ENCODE assay signal across 8 mouse cellular contexts in the genomic region with DNA sequence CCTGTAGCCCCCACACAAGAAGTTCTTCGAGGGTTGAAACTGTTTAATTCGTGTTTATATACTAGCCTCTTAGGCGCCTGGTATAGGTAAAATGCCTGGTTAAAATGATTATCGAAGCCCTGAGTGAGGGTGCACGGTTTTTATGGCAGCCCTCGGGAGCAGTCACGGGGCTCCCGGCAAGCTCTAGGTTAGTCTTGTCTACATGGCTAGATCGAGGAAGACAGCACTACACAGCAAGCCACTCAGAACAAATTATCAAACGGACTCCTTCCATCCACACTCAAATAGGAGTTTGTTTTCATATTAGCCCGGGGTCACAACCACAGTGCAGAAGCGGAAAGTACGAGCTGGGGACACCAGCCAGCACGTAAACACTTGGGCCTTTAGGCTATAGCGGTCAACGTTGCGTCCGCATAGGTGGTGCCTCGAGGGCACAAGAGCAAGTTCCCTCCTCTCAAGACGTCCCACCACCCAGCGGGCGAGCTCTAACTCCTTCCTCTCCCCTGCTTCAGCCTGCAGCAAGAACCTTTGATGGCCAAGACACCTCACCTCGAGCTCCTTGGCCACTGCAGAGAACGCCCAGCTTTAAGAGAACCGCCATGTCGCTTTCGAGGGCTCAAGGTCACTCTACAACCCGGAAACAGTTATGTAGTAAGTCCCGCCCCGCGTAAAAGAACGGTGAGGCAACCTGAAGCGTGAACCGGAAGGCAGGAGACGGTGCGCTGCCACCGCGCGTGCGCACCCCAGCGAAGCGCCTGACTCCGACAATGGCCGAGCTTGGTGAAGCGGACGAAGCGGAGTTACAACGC. TPM values are rescaled to one million over a fixed set of nuclear protein-coding genes. Genes with fewer than 3 reads are reported as not detected.
A peak's percentile ranks its signal among the peaks of the same experiment; 100 is the strongest.
DNase-seq lines count a peak whose midpoint lies in the region; ATAC-seq and TF ChIP-seq lines count a peak whose summit lies in the region.

A gene (minus strand): TSS at position 624 of the 809 bp plus-strand sequence.
A gene (plus strand): TSS at position 722 of the 809 bp plus-strand sequence.

- peaks cover 56% of the 10 kb centered on the region for H3K36me3 ChIP-seq in forebrain, embryonic 10.5 days (replicated peaks)
- peaks cover 48% of the 10 kb centered on the region for H3K36me3 ChIP-seq in heart, embryonic 15.5 days
- peaks cover 43% of the 10 kb centered on the region for H3K36me3 ChIP-seq in liver, embryonic 14.5 days (replicated peaks; ENCODE audit: control insufficient read depth, insufficient read depth, low read depth)
- peaks cover 6% of the 10 kb centered on the region for H3K36me3 ChIP-seq in neural tube, embryonic 11.5 days (ENCODE audit: control insufficient read depth, insufficient read depth, low read length)
- peaks cover 15% of the 10 kb centered on the region for H3K36me3 ChIP-seq in stomach, postnatal 0 days (ENCODE audit: control insufficient read depth, insufficient read depth, low read length)

- H3K27me3 ChIP-seq in forebrain, embryonic 10.5 days (ENCODE audit: poor library complexity, severe bottlenecking): no peaks in the 10 kb centered on the region
- no peaks in the 10 kb centered on the region for H3K27me3 ChIP-seq in heart, embryonic 15.5 days
- H3K27me3 ChIP-seq in liver, embryonic 14.5 days (ENCODE audit: control insufficient read depth, insufficient read depth, low read length): no peaks in the 10 kb centered on the region
- H3K27me3 ChIP-seq in neural tube, embryonic 11.5 days (ENCODE audit: control insufficient read depth, insufficient read depth, low read length): no peaks in the 10 kb centered on the region
- no peaks in the 10 kb centered on the region for H3K27me3 ChIP-seq in stomach, postnatal 0 days (ENCODE audit: control insufficient read depth, insufficient read depth, low read length)

- H3K4me2 ChIP-seq in heart, embryonic 15.5 days: peak within 1 kb of the TSS; percentile 85
- H3K4me2 ChIP-seq in liver, embryonic 14.5 days (ENCODE audit: low read depth): peak within 1 kb of the TSS; percentile 87
- peak within 1 kb of the TSS; percentile 87 for H3K4me2 ChIP-seq in neural tube, embryonic 11.5 days (ENCODE audit: low read depth)
- H3K4me2 ChIP-seq in stomach, postnatal 0 days (replicated peaks; ENCODE audit: low read depth): peak within 1 kb of the TSS; percentile 76

- H3K4me1 ChIP-seq in forebrain, embryonic 10.5 days: peaks cover 30% of the 10 kb centered on the region
- H3K4me1 ChIP-seq in heart, embryonic 15.5 days (replicated peaks): peaks cover 25% of the 10 kb centered on the region
- H3K4me1 ChIP-seq in liver, embryonic 14.5 days (replicated peaks; ENCODE audit: control insufficient read depth in 2 of 2, insufficient read depth in 2 of 2, low read length in 1 of 2): peaks cover 24 to 26% of the 10 kb centered on the region in 2 experiments
- H3K4me1 ChIP-seq in neural tube, embryonic 11.5 days (ENCODE audit: control insufficient read depth, insufficient read depth, low read length): peaks cover 16% of the 10 kb centered on the region
- H3K4me1 ChIP-seq in stomach, postnatal 0 days (replicated peaks; ENCODE audit: control insufficient read depth, insufficient read depth): peaks cover 5% of the 10 kb centered on the region

- peak within 1 kb of the TSS; percentile 96 for H3K27ac ChIP-seq in forebrain, embryonic 10.5 days
- H3K27ac ChIP-seq in heart, embryonic 15.5 days: peak within 1 kb of the TSS; percentile 90
- H3K27ac ChIP-seq in liver, embryonic 14.5 days: peak within 1 kb of the TSS; percentile 71
- peak within 1 kb of the TSS; percentile 81 for H3K27ac ChIP-seq in neural tube, embryonic 11.5 days (ENCODE audit: low read depth, low read length)
- peak within 1 kb of the TSS; percentile 91 for H3K27ac ChIP-seq in stomach, postnatal 0 days (replicated peaks)

- WGBS in forebrain, embryonic 10.5 days: under 1% methylated on average over 48 of the region's 48 CpGs
- WGBS in heart, embryonic 15.5 days: under 1% methylated on average over 48 of the region's 48 CpGs
- under 1% methylated on average over 48 of the region's 48 CpGs for WGBS in liver, embryonic 14.5 days (ENCODE audit: insufficient replicate concordance)
- WGBS in neural tube, embryonic 11.5 days: 1% methylated on average over 48 of the region's 48 CpGs
- WGBS in stomach, postnatal 0 days: under 1% methylated on average over 48 of the region's 48 CpGs

- peak within 1 kb of the TSS; percentile 92 for H3K4me3 ChIP-seq in forebrain, embryonic 10.5 days
- peak within 1 kb of the TSS; percentile 86 for H3K4me3 ChIP-seq in heart, embryonic 15.5 days
- H3K4me3 ChIP-seq in liver, embryonic 14.5 days (ENCODE audit: insufficient read depth in 1 of 2, low read depth in 2 of 2, low read length in 2 of 2): peak within 1 kb of the TSS; percentile 84 to 96
- H3K4me3 ChIP-seq in neural tube, embryonic 11.5 days (ENCODE audit: low read depth, low read length): peak within 1 kb of the TSS; percentile 65
- H3K4me3 ChIP-seq in stomach, postnatal 0 days (ENCODE audit: low read depth, low read length): peak within 1 kb of the TSS; percentile 63

- no peak for TF ChIP-seq CTCF in liver, embryonic 14.5 days (IDR thresholded peaks at IDR 0.05; ENCODE audit: low read depth)
- no peak for TF ChIP-seq CTCF in stomach, postnatal 0 days (IDR thresholded peaks at IDR 0.05; ENCODE audit: low read depth)

- peak within 1 kb of the TSS; percentile 84 for H3K9ac ChIP-seq in heart, embryonic 15.5 days
- peak within 1 kb of the TSS; percentile 84 for H3K9ac ChIP-seq in liver, embryonic 14.5 days (replicated peaks)
- peak within 1 kb of the TSS; percentile 87 for H3K9ac ChIP-seq in neural tube, embryonic 11.5 days (ENCODE audit: low read length)
- H3K9ac ChIP-seq in stomach, postnatal 0 days (ENCODE audit: low read length): peak within 1 kb of the TSS; percentile 86

- peak; percentile 97 for ATAC-seq in heart, embryonic 15.5 days (replicated peaks; ENCODE audit: insufficient number of reproducible peaks, insufficient read depth, low FRiP score, low read depth)
- ATAC-seq in liver, embryonic 14.5 days (ENCODE audit: insufficient read depth): peak; percentile 92
- peak; percentile 96 for ATAC-seq in neural tube, embryonic 11.5 days (ENCODE audit: insufficient read depth, low FRiP score, low TSS enrichment)
- peak; percentile 97 for ATAC-seq in stomach, postnatal 0 days (ENCODE audit: low FRiP score, low TSS enrichment)

- 0 out of 2 replicates have a peak, but pooled peaks have one; percentile 7 for TF ChIP-seq EP300 in liver, embryonic 14.5 days (IDR thresholded peaks at IDR 0.05; ENCODE audit: low read depth)
- TF ChIP-seq EP300 in stomach, postnatal 0 days (optimal IDR thresholded peaks at IDR 0.05): no peak

- no peaks in the 10 kb centered on the region for H3K9me3 ChIP-seq in forebrain, embryonic 10.5 days
- no peaks in the 10 kb centered on the region for H3K9me3 ChIP-seq in heart, embryonic 15.5 days (replicated peaks)
- no peaks in the 10 kb centered on the region for H3K9me3 ChIP-seq in liver, embryonic 14.5 days (ENCODE audit: control insufficient read depth, low read length)
- H3K9me3 ChIP-seq in neural tube, embryonic 11.5 days (ENCODE audit: control insufficient read depth, low read length): no peaks in the 10 kb centered on the region
- H3K9me3 ChIP-seq in stomach, postnatal 0 days (ENCODE audit: control insufficient read depth, low read length): no peaks in the 10 kb centered on the region

- DNase-seq in CD8-positive naive resting alpha-beta T cell, adult 2 months (ENCODE audit: low read depth in 2 of 2, low spot score in 2 of 2): peak; percentile 90
- DNase-seq in c-Kit-positive CD71-negative TER-119-negative erythroid progenitor cells, embryonic 14.5 days (ENCODE audit: low read depth): peak; percentile 91
- DNase-seq in forebrain, embryonic 10.5 days (ENCODE audit: extremely low spot score, low spot score): peak; percentile 94
- peak; percentile 96 to 97 for DNase-seq in kidney, postnatal 25 days
- peak; percentile 91 to 95 (median 92) for DNase-seq in liver, embryonic 14.5 days (ENCODE audit: low read depth in 3 of 3, low spot score in 3 of 3)
- DNase-seq in neural tube, embryonic 11.5 days (ENCODE audit: low spot score): peak; percentile 95
- peak; percentile 94 for DNase-seq in stomach, postnatal 0 days (ENCODE audit: low spot score)

RNA-seq across cellular contexts. Expression of the first gene that starts in this region (rescaled TPM):
- polyA plus RNA-seq in forebrain, embryonic 10.5 days (2016; fragmentation: Nextera tagmentation; extraction: Ambion mirVana): 325 and 340 TPM in 2 replicates
- polyA plus RNA-seq in heart, embryonic 15.5 days (2015; fragmentation: Nextera tagmentation; extraction: Ambion mirVana): 661 and 746 TPM in 2 replicates
- 167 and 179 TPM in 2 replicates for polyA plus RNA-seq in liver, embryonic 14.5 days (2012; rRNA removed)
- polyA plus RNA-seq in liver, embryonic 14.5 days (2014; fragmentation: Nextera tagmentation; extraction: Ambion mirVana): 322 and 337 TPM in 2 replicates
- 273 and 281 TPM in 2 replicates for polyA plus RNA-seq in neural tube, embryonic 11.5 days (2014; fragmentation: Nextera tagmentation; extraction: Ambion mirVana)
- polyA plus RNA-seq in stomach, postnatal 0 days (2015; fragmentation: Nextera tagmentation; extraction: Ambion mirVana): 425 and 428 TPM in 2 replicates

RNA-seq across cellular contexts. Expression of the second gene that starts in this region (rescaled TPM):
- 308 and 321 TPM in 2 replicates for polyA plus RNA-seq in forebrain, embryonic 10.5 days (2016; fragmentation: Nextera tagmentation; extraction: Ambion mirVana)
- 216 and 279 TPM in 2 replicates for polyA plus RNA-seq in heart, embryonic 15.5 days (2015; fragmentation: Nextera tagmentation; extraction: Ambion mirVana)
- 111 and 153 TPM in 2 replicates for polyA plus RNA-seq in liver, embryonic 14.5 days (2012; rRNA removed)
- polyA plus RNA-seq in liver, embryonic 14.5 days (2014; fragmentation: Nextera tagmentation; extraction: Ambion mirVana): 248 and 263 TPM in 2 replicates
- 305 and 307 TPM in 2 replicates for polyA plus RNA-seq in neural tube, embryonic 11.5 days (2014; fragmentation: Nextera tagmentation; extraction: Ambion mirVana)
- 252 and 278 TPM in 2 replicates for polyA plus RNA-seq in stomach, postnatal 0 days (2015; fragmentation: Nextera tagmentation; extraction: Ambion mirVana)

Comparison
In these comparisons a context has a peak if more than half of its experiments do, and no peak if none do; other contexts are left out.
1. Peak in every context shown above with its lines: DNase-seq, ATAC-seq, H3K4me3 ChIP-seq and H3K27ac ChIP-seq.